ENCODE assay signal across 8 mouse cellular contexts in genomic region chr8:109607650-109608049, GRCm38 (mm10). TPM values are rescaled to one million over a fixed set of nuclear protein-coding genes. Genes with fewer than 3 reads are reported as not detected.
A peak's percentile ranks its signal among the peaks of the same experiment; 100 is the strongest.
DNase-seq lines count a peak whose midpoint lies in the region; ATAC-seq and TF ChIP-seq lines count a peak whose summit lies in the region.

No protein-coding gene starts in this region.

- ATAC-seq in kidney, postnatal 0 days (replicated peaks; ENCODE audit: low FRiP score, low read depth) = no peak
- no peak for ATAC-seq in forebrain, embryonic 14.5 days

- H3K4me2 ChIP-seq in kidney, postnatal 0 days (ENCODE audit: low read length) = peak overlapping the region; percentile 80
- H3K4me2 ChIP-seq in forebrain, embryonic 14.5 days (ENCODE audit: low read length) = peak overlapping the region; percentile 86

- WGBS in kidney, postnatal 0 days = 10% methylated on average over 12 of the region's 12 CpGs
- WGBS in forebrain, embryonic 14.5 days = 6% methylated on average over 12 of the region's 12 CpGs
- 14% methylated on average over 12 of the region's 12 CpGs for WGBS in macrophage (ENCODE audit: missing documents)

- peaks cover 4% of the 10 kb centered on the region; the same call in 1 of the 2 replicates for H3K4me1 ChIP-seq in kidney, postnatal 0 days (replicated peaks; ENCODE audit: insufficient read depth, low read length)
- peaks cover 6% of the 10 kb centered on the region; the same call in 1 of the 2 replicates for H3K4me1 ChIP-seq in forebrain, embryonic 14.5 days (ENCODE audit: control insufficient read depth, insufficient read depth, low read length)

- DNase-seq in kidney, postnatal 0 days (ENCODE audit: low spot score) = no peak
- DNase-seq in kidney, adult 11 months = no peak
- DNase-seq in R1 (ENCODE audit: low read depth, low spot score) = peak; percentile 43
- peak; percentile 21 for DNase-seq in forebrain, embryonic 14.5 days (ENCODE audit: low spot score)
- no peak for DNase-seq in frontal cortex, postnatal 14 days (ENCODE audit: low spot score in 2 of 2)
- no peak for DNase-seq in urinary bladder, postnatal 36 days (ENCODE audit: low spot score in 2 of 2)
- no peak for DNase-seq in kidney, adult 18-20 months

- peak overlapping the region; percentile 67 for H3K4me3 ChIP-seq in kidney, postnatal 0 days (replicated peaks; ENCODE audit: low read depth, low read length)
- H3K4me3 ChIP-seq in forebrain, embryonic 14.5 days (ENCODE audit: low read depth, low read length) = peak overlapping the region; percentile 55
- H3K4me3 ChIP-seq in macrophage (ENCODE audit: inconsistent target) = peak overlapping the region; percentile 75

- H3K27ac ChIP-seq in kidney, postnatal 0 days = no peak overlapping the region; the same call in 1 of the 2 replicates
- H3K27ac ChIP-seq in forebrain, embryonic 14.5 days (ENCODE audit: low read depth, low read length) = no peak overlapping the region
- peak overlapping the region; percentile 88 for H3K27ac ChIP-seq in macrophage

- H3K79me2 ChIP-seq in macrophage (ENCODE audit: inconsistent target) = no peaks in the 10 kb centered on the region

- peaks cover 6% of the 10 kb centered on the region; the same call in 1 of the 2 replicates for H3K36me3 ChIP-seq in kidney, postnatal 0 days (ENCODE audit: insufficient read depth, low read length)
- H3K36me3 ChIP-seq in forebrain, embryonic 14.5 days (ENCODE audit: control insufficient read depth, insufficient read depth, low read length) = peaks cover 20% of the 10 kb centered on the region
- peaks cover 4% of the 10 kb centered on the region; the same call in 1 of the 2 replicates for H3K36me3 ChIP-seq in macrophage (ENCODE audit: inconsistent target)

- no peaks in the 10 kb centered on the region for H3K9me3 ChIP-seq in kidney, postnatal 0 days (replicated peaks; ENCODE audit: low read length)
- no peaks in the 10 kb centered on the region for H3K9me3 ChIP-seq in forebrain, embryonic 14.5 days (replicated peaks; ENCODE audit: control insufficient read depth, low read length)

- H3K9ac ChIP-seq in kidney, postnatal 0 days (ENCODE audit: low read depth, low read length) = peak overlapping the region; percentile 74
- peak overlapping the region; percentile 71 for H3K9ac ChIP-seq in forebrain, embryonic 14.5 days (ENCODE audit: low read length)

- no peaks in the 10 kb centered on the region for H3K27me3 ChIP-seq in kidney, postnatal 0 days (ENCODE audit: insufficient read depth, low read length)
- no peaks in the 10 kb centered on the region for H3K27me3 ChIP-seq in forebrain, embryonic 14.5 days (replicated peaks; ENCODE audit: control insufficient read depth, insufficient read depth, low read length)

- TF ChIP-seq CTCF in kidney, postnatal 0 days (IDR thresholded peaks at IDR 0.05; ENCODE audit: low read depth) = no peak

RNA-seq across cellular contexts. Expression of gene Dhodh, which starts 0.8 kb away (rescaled TPM):
- 30.6 and 34.2 TPM in 2 replicates for polyA plus RNA-seq in kidney, postnatal 0 days (2015; fragmentation: Nextera tagmentation; extraction: Ambion mirVana)
- polyA plus RNA-seq in forebrain, embryonic 14.5 days (2014; fragmentation: Nextera tagmentation; extraction: Ambion mirVana) = 33.4 and 34.8 TPM in 2 replicates
- total RNA-seq in macrophage (2018; cell fraction: chromatin; rRNA removed) = 10 to 100 TPM in 20 of 26 experiments, 1 to 10 TPM in 6; 4.8 to 39.8 (median 20.3) TPM
- 10 to 100 TPM in 8 of 26 experiments, 1 to 10 TPM in 18; 5.7 to 14.5 (median 8.7) TPM for total RNA-seq in macrophage (2018; cell fraction: cytosol; rRNA removed)
- total RNA-seq in macrophage (2018; cell fraction: nucleus; rRNA removed) = 10 to 100 TPM in 17 of 26 experiments, 1 to 10 TPM in 9; 4.5 to 38.8 (median 11.7) TPM
- 4.3 to 14.5 TPM (median 6.6 TPM) in 3 replicates for polyA plus RNA-seq in macrophage (2018)

RNA-seq across cellular contexts. Expression of gene Pkd1l3, which starts 6.7 kb away (rescaled TPM):
- not detected in 2 replicates for polyA plus RNA-seq in kidney, postnatal 0 days (2015; fragmentation: Nextera tagmentation; extraction: Ambion mirVana)
- 0.11 TPM in 1 of 2 replicates, not detected in the other for polyA plus RNA-seq in forebrain, embryonic 14.5 days (2014; fragmentation: Nextera tagmentation; extraction: Ambion mirVana)
- 1 to 10 TPM in 14 of 26 experiments, under 1 TPM in 12; 0.33 to 3.5 (median 1.1) TPM for total RNA-seq in macrophage (2018; cell fraction: chromatin; rRNA removed)
- total RNA-seq in macrophage (2018; cell fraction: cytosol; rRNA removed) = under 1 TPM; 0.03 to 0.55 (median 0.13) TPM
- 1 to 10 TPM in 6 of 26 experiments, under 1 TPM in 20; 0.10 to 1.4 (median 0.72) TPM for total RNA-seq in macrophage (2018; cell fraction: nucleus; rRNA removed)
- 0.07 to 0.17 TPM (median 0.11 TPM) in 3 replicates for polyA plus RNA-seq in macrophage (2018)

RNA-seq across cellular contexts. Expression of gene Hp, which starts 28.7 kb away (rescaled TPM):
- 7.8 and 8.5 TPM in 2 replicates for polyA plus RNA-seq in kidney, postnatal 0 days (2015; fragmentation: Nextera tagmentation; extraction: Ambion mirVana)
- 0.13 and 0.64 TPM in 2 replicates for polyA plus RNA-seq in forebrain, embryonic 14.5 days (2014; fragmentation: Nextera tagmentation; extraction: Ambion mirVana)
- 1 to 10 TPM in 1 of 26 experiments, under 1 TPM in 2, not detected in 23; 0.91 to 1.1 (median 0.92) TPM for total RNA-seq in macrophage (2018; cell fraction: chromatin; rRNA removed)
- 1 to 10 TPM in 25 of 26 experiments, under 1 TPM in 1; 0.87 to 4.3 (median 2.4) TPM for total RNA-seq in macrophage (2018; cell fraction: cytosol; rRNA removed)
- total RNA-seq in macrophage (2018; cell fraction: nucleus; rRNA removed) = 1 to 10 TPM in 18 of 26 experiments, under 1 TPM in 7, not detected in 1; 0.60 to 5.1 (median 2.0) TPM
- 0.70 to 2.3 TPM (median 1.1 TPM) in 3 replicates for polyA plus RNA-seq in macrophage (2018)

RNA-seq across cellular contexts. Expression of gene Txnl4b, which starts 42.0 kb away (rescaled TPM):
- polyA plus RNA-seq in kidney, postnatal 0 days (2015; fragmentation: Nextera tagmentation; extraction: Ambion mirVana) = 28.8 and 30.2 TPM in 2 replicates
- 33.4 and 34.1 TPM in 2 replicates for polyA plus RNA-seq in forebrain, embryonic 14.5 days (2014; fragmentation: Nextera tagmentation; extraction: Ambion mirVana)
- 1 to 10 TPM in 18 of 26 experiments, under 1 TPM in 7, not detected in 1; 0.47 to 4.8 (median 1.8) TPM for total RNA-seq in macrophage (2018; cell fraction: chromatin; rRNA removed)
- total RNA-seq in macrophage (2018; cell fraction: cytosol; rRNA removed) = 10 to 100 TPM in 16 of 26 experiments, 1 to 10 TPM in 10; 4.1 to 14.8 (median 11.5) TPM
- 10 to 100 TPM in 4 of 26 experiments, 1 to 10 TPM in 22; 1.6 to 12.1 (median 5.8) TPM for total RNA-seq in macrophage (2018; cell fraction: nucleus; rRNA removed)
- polyA plus RNA-seq in macrophage (2018) = 7.9 to 15.1 TPM (median 9.1 TPM) in 3 replicates

RNA-seq across cellular contexts. Expression of gene Dhx38, which starts 42.0 kb away (rescaled TPM):
- 15.3 and 16.4 TPM in 2 replicates for polyA plus RNA-seq in kidney, postnatal 0 days (2015; fragmentation: Nextera tagmentation; extraction: Ambion mirVana)
- 14.6 and 17.9 TPM in 2 replicates for polyA plus RNA-seq in forebrain, embryonic 14.5 days (2014; fragmentation: Nextera tagmentation; extraction: Ambion mirVana)
- 10 to 100 TPM; 40.2 to 87.0 (median 70.0) TPM for total RNA-seq in macrophage (2018; cell fraction: chromatin; rRNA removed)
- total RNA-seq in macrophage (2018; cell fraction: cytosol; rRNA removed) = 10 to 100 TPM; 29.5 to 49.1 (median 38.2) TPM
- 10 to 100 TPM; 31.3 to 63.7 (median 47.5) TPM for total RNA-seq in macrophage (2018; cell fraction: nucleus; rRNA removed)
- 29.7 to 48.5 TPM (median 41.9 TPM) in 3 replicates for polyA plus RNA-seq in macrophage (2018)

Comparison
In these comparisons a context has a peak if more than half of its experiments do, and no peak if none do; other contexts are left out.
1. DNase-seq: peak in R1 (single experiment) and forebrain, embryonic 14.5 days (single experiment); none in kidney, postnatal 0 days (single experiment), kidney, adult 11 months (single experiment), frontal cortex, postnatal 14 days (0 of 2), urinary bladder, postnatal 36 days (0 of 2) and kidney, adult 18-20 months (single experiment).
2. Peak in every context shown above with its lines, with median percentiles within 50 percentile points of each other: H3K4me3 ChIP-seq.